Mouse (Mus musculus) lung, embryonic 14.5 days (tissue): ENCODE measurements around the gene Nrg3. TPM values are rescaled to one million over a fixed set of nuclear protein-coding genes. Genes with fewer than 3 reads are reported as not detected.

ENCODE experiments used
- ATAC-seq: fragments of 200-750 bp; cut with Nextera tagmentation; 2 replicates; pipeline ENCODE4 v1.8.0; 2017; ENCODE audit warnings: mild to moderate bottlenecking, moderate TSS enrichment, moderate library complexity; ENCODE audit not compliant: insufficient read depth
- DNase-seq: peaks from one replicate; pipeline ENCODE4 v3.0.0-alpha.2; 2015
- H3K27ac ChIP-seq: fragments of 300-500 bp; sonication (generic); 2 replicates; pipeline ENCODE4 v1.5.1; 2014; ENCODE audit warnings: low read depth, mild to moderate bottlenecking, moderate library complexity
- H3K27me3 ChIP-seq: fragments of 300-500 bp; sonication (generic); 2 replicates; pipeline ENCODE4 v1.6.1; 2014; ENCODE audit warnings: low read length, control low read depth; ENCODE audit not compliant: insufficient read depth
- H3K36me3 ChIP-seq: fragments of 300-500 bp; sonication (generic); 2 replicates; pipeline ENCODE4 v1.6.1; 2014; ENCODE audit warnings: control low read depth; ENCODE audit not compliant: insufficient read depth
- H3K4me1 ChIP-seq: fragments of 300-500 bp; sonication (generic); 2 replicates; pipeline ENCODE4 v1.6.1; 2014; ENCODE audit warnings: antibody characterized with exemption, control low read depth; ENCODE audit not compliant: insufficient read depth
- H3K4me2 ChIP-seq: fragments of 300-500 bp; sonication (generic); 2 replicates; pipeline ENCODE4 v1.6.1; 2014; ENCODE audit warnings: mild to moderate bottlenecking
- H3K4me3 ChIP-seq: fragments of 300-500 bp; sonication (generic); 2 replicates; pipeline ENCODE4 v1.5.1; 2014; ENCODE audit warnings: low read depth, low read length
- H3K9ac ChIP-seq: fragments of 300-500 bp; sonication (generic); 2 replicates; pipeline ENCODE4 v1.6.1; 2014
- H3K9me3 ChIP-seq: fragments of 300-500 bp; sonication (generic); 2 replicates; pipeline ENCODE4 v1.6.1; 2016; ENCODE audit warnings: low read depth, low read length, control low read depth
- CTCF ChIP-seq: IDR thresholded peaks from 2 replicates; pipeline ENCODE4 v1.5.1; 2016; ENCODE audit warnings: antibody characterized with exemption, low read depth
- WGBS: fragments of 180-500 bp; shearing (Covaris S2); extraction: QIAGEN DNeasy Blood & Tissue Kit; methylation state at CpG from one replicate; pipeline ENCODE4 v1.1.7; 2014; 5-methylcytosine and 5-hydroxymethylcytosine counted together
- polyA plus RNA-seq: library from polyadenylated mRNA; unstranded; fragments of >200 nt; fragmentation: Nextera tagmentation; extraction: Ambion mirVana; gene quantifications from 2 replicates; pipeline ENCODE4 v1.2.1, GENCODE M21; 2014

Gene Nrg3
- polyA plus RNA-seq, 1 experiment from 2014 or later: not detected

GRCm38 (mm10) chr14:39109566-39109965 is 363.3 kb downstream of the Nrg3 start:
- H3K4me3 ChIP-seq: no peak overlapping the region
- WGBS: 80% methylated on average over 3 of the region's 3 CpGs
- H3K9ac ChIP-seq: no peak overlapping the region
- H3K27me3 ChIP-seq: no peaks in the 10 kb centered on the region
- ATAC-seq (no peak), DNase-seq (no peak)
- no peak for TF ChIP-seq CTCF
- no peaks in the 10 kb centered on the region for H3K36me3 ChIP-seq
- H3K4me2 ChIP-seq: no peak overlapping the region
- H3K9me3 ChIP-seq: no peaks in the 10 kb centered on the region
- no peaks in the 10 kb centered on the region for H3K4me1 ChIP-seq
- no peak overlapping the region for H3K27ac ChIP-seq

GRCm38 (mm10) chr14:39106776-39107175 is 366.1 kb downstream of the Nrg3 start:
- no peaks in the 10 kb centered on the region for H3K9me3 ChIP-seq
- no peak overlapping the region for H3K9ac ChIP-seq
- no peaks in the 10 kb centered on the region for H3K36me3 ChIP-seq
- DNase-seq: no peak
- ATAC-seq: no peak
- H3K4me1 ChIP-seq: no peaks in the 10 kb centered on the region
- WGBS: 84% methylated on average over 3 of the region's 3 CpGs
- no peak overlapping the region for H3K27ac ChIP-seq
- H3K4me3 ChIP-seq: no peak overlapping the region
- no peaks in the 10 kb centered on the region for H3K27me3 ChIP-seq
- no peak overlapping the region for H3K4me2 ChIP-seq
- TF ChIP-seq CTCF: no peak

- no peak overlapping the region for H3K4me3 ChIP-seq
- H3K4me1 ChIP-seq: no peaks in the 10 kb centered on the region
- H3K9me3 ChIP-seq: no peaks in the 10 kb centered on the region
- H3K9ac ChIP-seq: no peak overlapping the region
- 80% methylated on average over 1 of the region's 1 CpGs for WGBS
- no peaks in the 10 kb centered on the region for H3K27me3 ChIP-seq
- H3K4me2 ChIP-seq: no peak overlapping the region
- no peaks in the 10 kb centered on the region for H3K36me3 ChIP-seq
- no peak for TF ChIP-seq CTCF
- no peak overlapping the region for H3K27ac ChIP-seq
- DNase-seq (no peak), ATAC-seq (no peak)
Measured at GRCm38 (mm10) chr14:39095219-39095618, 377.7 kb downstream of the Nrg3 start.

- H3K27me3 ChIP-seq: no peaks in the 10 kb centered on the region
- H3K9me3 ChIP-seq: no peaks in the 10 kb centered on the region
- no peaks in the 10 kb centered on the region for H3K4me1 ChIP-seq
- H3K36me3 ChIP-seq: no peaks in the 10 kb centered on the region
- H3K4me3 ChIP-seq: no peak overlapping the region
- H3K27ac ChIP-seq: no peak overlapping the region
- no peak for DNase-seq
- no peak overlapping the region for H3K4me2 ChIP-seq
- no peak for TF ChIP-seq CTCF
- no peak for ATAC-seq
- no peak overlapping the region for H3K9ac ChIP-seq
- 61% methylated on average over 1 of the region's 1 CpGs for WGBS
Measured at GRCm38 (mm10) chr14:39079461-39079860, 393.4 kb downstream of the Nrg3 start.

GRCm38 (mm10) chr14:39051542-39051941 is 421.3 kb downstream of the Nrg3 start:
- no peak for DNase-seq
- Histone ChIP-seq H3K9ac (no peak overlapping the region), H3K4me1 (no peaks in the 10 kb centered on the region), H3K27me3 (no peaks in the 10 kb centered on the region), H3K27ac (no peak overlapping the region), H3K4me3 (no peak overlapping the region), H3K4me2 (no peak overlapping the region), H3K9me3 (no peaks in the 10 kb centered on the region), H3K36me3 (no peaks in the 10 kb centered on the region)
- WGBS: 92% methylated on average over 2 of the region's 2 CpGs
- no peak for TF ChIP-seq CTCF
- ATAC-seq: no peak

- DNase-seq (no peak), ATAC-seq (no peak)
- Histone ChIP-seq H3K9ac (no peak overlapping the region), H3K27me3 (no peaks in the 10 kb centered on the region), H3K4me2 (no peak overlapping the region), H3K4me1 (no peaks in the 10 kb centered on the region), H3K4me3 (no peak overlapping the region), H3K9me3 (no peaks in the 10 kb centered on the region), H3K36me3 (no peaks in the 10 kb centered on the region), H3K27ac (no peak overlapping the region)
- TF ChIP-seq CTCF: no peak
- WGBS: 59% methylated on average over 2 of the region's 2 CpGs
Measured at GRCm38 (mm10) chr14:39049021-39049420, 423.9 kb downstream of the Nrg3 start.

GRCm38 (mm10) chr14:39044290-39044689 is 428.6 kb downstream of the Nrg3 start:
- ATAC-seq (no peak), DNase-seq (no peak)
- WGBS: 65% methylated on average over 1 of the region's 1 CpGs
- Histone ChIP-seq H3K36me3 (no peaks in the 10 kb centered on the region), H3K9me3 (no peaks in the 10 kb centered on the region), H3K27ac (no peak overlapping the region), H3K27me3 (no peaks in the 10 kb centered on the region), H3K4me1 (no peaks in the 10 kb centered on the region), H3K4me2 (no peak overlapping the region), H3K9ac (no peak overlapping the region), H3K4me3 (no peak overlapping the region)
- no peak for TF ChIP-seq CTCF

GRCm38 (mm10) chr14:39043793-39044192 is 429.1 kb downstream of the Nrg3 start:
- no peaks in the 10 kb centered on the region for H3K4me1 ChIP-seq
- no peaks in the 10 kb centered on the region for H3K27me3 ChIP-seq
- no peak for DNase-seq
- no peak for TF ChIP-seq CTCF
- no peaks in the 10 kb centered on the region for H3K9me3 ChIP-seq
- WGBS: 69% methylated on average over 3 of the region's 3 CpGs
- no peak overlapping the region for H3K4me2 ChIP-seq
- no peak overlapping the region for H3K9ac ChIP-seq
- no peak overlapping the region for H3K4me3 ChIP-seq
- H3K27ac ChIP-seq: no peak overlapping the region
- no peaks in the 10 kb centered on the region for H3K36me3 ChIP-seq
- ATAC-seq: no peak
